Mouse (Mus musculus): ENCODE results near the gene Gm10772. TPM values are rescaled to one million over a fixed set of nuclear protein-coding genes. Genes with fewer than 3 reads are reported as not detected.

The Gm10772 gene
- not detected in 2 replicates for polyA plus RNA-seq (2015; fragmentation: Nextera tagmentation; extraction: Ambion mirVana)

GRCm38 (mm10) chr13:66227473-66227872 is at the start of gene Gm10772:
Gm10772 (minus strand) TSS chr13:66227573.

Other genes starting within 250 kb of the Gm10772 start
- gene Gm10324, start 108.0 kb downstream of the Gm10772 start, polyA plus RNA-seq (2015; fragmentation: Nextera tagmentation; extraction: Ambion mirVana), result not detected in 2 replicates
- gene 2410141K09Rik, start 213.5 kb upstream of the Gm10772 start, polyA plus RNA-seq (2015; fragmentation: Nextera tagmentation; extraction: Ambion mirVana), result not detected in 2 replicates